Mouse (Mus musculus) spleen, postnatal 14 days (tissue): ENCODE measurements around the gene Ccdc184.

ENCODE experiments used
- DNase-seq, 2 experiments: peaks; one replicate each; pipeline ENCODE4 v3.0.0; 2021 to 2022; ENCODE audit warnings: low spot score in 2 of 2

The Ccdc184 gene

DNA sequence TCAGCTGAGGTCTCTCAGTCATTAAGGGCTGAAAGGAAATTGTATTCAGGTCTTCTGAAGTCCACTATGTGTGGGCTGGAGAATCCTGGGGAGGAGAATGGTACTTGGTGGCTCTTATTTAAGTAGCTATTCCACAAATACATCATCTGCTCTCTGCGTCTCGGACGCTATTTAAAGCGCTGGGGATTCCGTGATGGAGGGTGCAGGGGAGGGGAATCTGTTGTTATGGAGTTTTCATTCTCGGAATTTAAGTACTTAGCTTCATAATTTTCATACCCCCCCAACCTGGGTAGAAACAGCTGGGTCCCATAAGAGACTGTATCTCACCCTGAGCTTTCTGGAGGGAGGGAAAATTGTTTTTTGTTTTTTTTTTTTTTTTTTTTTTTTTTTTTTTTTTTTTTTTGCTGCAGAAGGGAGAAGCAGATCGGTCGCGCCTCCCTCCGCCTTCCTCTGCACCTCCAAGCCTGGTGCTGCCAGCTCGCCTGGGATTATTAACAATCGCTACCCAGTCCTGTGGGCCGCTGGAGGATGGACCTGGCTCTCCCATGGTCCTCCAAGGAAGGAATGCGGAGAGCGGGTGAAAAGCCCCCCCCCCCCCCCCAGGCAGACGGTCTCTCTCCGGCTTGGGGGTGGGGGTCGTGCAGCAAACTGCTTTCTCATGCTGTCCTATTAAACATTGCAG, at the start of gene Ccdc184:
TSS of gene Ccdc184 (plus strand) at position 196 of the 682 bp plus-strand sequence.
- no peak for DNase-seq

DNA sequence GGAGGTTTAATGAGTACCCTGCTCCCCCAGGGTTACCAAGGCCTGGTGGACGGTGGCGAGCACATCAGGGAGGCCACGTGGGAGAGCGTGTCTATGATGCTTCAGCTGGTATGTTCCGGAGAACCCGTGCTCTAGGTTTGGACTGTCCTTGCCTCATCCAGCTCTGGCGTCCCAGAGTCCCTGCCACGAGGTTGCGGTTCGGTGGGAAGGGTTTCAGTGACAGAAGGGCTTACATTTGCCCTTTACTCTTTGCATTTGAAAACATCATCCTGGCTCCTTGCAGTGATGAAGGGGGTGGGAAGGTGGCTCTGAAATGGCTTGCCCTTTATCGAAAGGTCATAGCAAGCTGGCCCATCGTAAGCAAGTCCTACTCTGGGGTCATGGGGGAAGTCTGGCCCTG, 47.6 kb upstream of the Ccdc184 start:
- no peak for DNase-seq

DNA sequence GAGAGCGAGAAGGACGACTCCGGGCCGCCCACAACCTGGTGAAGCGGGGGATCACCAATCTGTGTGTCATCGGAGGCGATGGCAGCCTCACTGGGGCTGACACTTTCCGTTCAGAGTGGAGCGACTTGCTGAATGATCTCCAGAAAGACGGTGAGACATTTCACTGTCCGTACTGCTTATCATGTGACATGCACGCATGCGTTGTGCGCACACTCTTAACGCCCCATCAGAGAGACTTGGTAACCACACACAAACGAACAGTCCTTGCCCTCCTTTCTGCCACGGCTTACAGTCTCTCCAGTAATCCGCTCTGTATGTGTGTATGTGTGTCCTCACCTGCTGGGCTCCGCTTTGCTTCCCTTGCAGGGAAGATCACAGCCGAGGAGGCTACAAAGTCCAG, 46.1 kb upstream of the Ccdc184 start:
- no peak for DNase-seq

DNA sequence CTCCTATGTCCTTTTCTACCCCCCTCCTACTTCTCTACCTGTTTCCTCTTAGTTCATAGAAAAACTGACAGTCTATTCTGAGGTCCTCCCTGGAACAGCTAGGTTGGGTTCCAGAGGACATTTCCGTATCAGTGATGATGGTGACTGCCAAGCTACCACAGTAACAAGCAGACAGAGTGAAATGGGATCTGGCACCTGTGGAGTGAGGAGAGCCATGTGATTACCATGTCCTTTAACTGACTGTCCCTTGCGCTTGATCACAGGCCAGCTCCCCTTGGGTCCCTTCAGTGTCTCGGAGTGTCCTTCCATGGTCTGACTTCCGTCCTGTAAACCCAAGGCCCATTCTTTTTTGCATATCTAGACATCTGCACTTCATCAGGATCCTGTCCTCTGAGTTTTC, 36.0 kb upstream of the Ccdc184 start:
- no peak for DNase-seq

DNA sequence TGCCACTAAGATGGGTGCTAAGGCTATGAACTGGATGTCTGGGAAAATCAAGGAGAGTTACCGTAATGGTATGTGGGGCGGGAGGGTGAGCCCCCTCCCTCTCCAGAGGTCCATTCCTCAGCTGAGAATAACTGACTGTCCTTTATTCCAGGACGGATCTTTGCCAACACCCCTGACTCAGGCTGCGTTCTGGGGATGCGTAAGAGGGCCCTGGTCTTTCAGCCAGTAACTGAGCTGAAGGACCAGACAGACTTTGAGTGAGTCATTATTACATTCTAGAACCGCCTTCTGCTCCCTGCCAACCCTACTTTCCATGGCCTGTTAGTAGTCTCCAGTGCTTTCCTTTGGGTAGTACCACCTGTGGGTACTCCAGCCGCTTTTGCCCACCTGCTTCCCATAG, 35.5 kb upstream of the Ccdc184 start:
- no peak for DNase-seq

DNA sequence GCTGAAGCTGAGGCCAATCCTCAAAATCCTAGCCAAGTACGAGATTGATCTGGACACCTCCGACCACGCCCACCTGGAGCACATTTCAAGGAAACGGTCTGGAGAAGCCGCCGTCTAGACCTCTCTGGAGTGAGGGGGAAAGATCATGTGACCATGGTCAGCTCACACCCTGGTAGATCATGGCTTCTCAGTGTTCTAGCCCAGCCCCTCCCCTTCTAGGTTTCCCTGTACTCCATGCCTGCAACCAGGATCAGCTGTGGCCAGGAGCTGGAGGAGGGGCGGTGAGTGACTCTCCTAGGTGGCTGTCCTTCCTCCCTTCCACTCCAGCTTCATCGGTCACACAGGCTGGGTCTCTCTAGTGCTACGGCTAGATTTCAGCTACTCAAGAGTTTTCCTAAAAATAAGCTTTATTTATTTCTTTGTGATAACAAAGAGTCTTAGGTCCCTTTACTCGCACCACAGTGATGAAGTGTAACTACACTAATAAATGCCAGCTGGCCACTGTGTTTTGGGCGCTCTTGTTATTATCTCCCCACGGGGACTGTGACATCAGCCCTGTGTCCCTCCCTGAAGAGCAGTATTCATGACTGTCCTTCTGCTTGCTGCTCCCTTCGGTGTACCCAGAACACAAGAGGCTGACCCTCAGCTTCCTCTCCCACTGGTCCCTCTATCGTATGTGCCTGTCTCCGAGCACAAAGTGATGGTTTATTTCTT, 34.9 kb upstream of the Ccdc184 start:
- DNase-seq = no peak

DNA sequence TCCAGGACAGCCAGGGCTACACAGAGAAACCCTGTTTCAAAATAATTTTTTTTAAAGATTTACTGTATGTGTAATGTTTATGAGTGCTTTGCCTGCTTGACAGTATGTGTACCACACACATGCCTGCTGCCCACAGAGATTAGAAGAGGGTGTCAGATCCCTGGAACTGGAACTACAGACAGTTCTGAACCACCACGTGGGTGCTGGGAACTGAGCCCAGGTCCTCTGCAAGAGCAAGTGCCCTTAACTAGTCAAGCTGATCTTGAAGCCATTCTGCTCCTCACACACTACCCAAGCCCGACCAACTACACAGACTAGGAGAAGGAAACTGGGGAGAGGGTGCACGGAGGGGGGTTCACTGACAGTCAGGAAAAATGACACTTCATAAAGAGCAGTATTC, 33.5 kb upstream of the Ccdc184 start:
- DNase-seq = no peak

DNA sequence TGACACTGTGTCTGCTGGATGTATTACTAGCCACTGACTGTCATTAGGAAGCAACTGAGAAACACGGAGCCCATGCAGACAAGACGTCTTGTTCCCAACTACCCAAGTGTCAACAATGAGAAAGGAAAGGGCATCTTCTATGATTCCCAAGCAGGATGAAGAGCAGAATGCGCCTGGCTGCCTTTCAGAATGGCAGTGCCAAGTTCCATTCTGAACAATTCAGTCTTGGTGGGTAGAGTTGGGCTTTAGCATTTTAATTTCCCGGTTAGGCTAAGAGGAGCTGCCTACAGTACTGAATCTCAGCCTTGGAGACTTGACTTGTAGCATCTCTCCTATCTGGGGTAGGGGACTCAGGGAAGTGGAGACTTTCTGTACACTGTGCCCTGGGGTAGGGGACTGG, 32.9 kb upstream of the Ccdc184 start:
- no peak for DNase-seq

DNA sequence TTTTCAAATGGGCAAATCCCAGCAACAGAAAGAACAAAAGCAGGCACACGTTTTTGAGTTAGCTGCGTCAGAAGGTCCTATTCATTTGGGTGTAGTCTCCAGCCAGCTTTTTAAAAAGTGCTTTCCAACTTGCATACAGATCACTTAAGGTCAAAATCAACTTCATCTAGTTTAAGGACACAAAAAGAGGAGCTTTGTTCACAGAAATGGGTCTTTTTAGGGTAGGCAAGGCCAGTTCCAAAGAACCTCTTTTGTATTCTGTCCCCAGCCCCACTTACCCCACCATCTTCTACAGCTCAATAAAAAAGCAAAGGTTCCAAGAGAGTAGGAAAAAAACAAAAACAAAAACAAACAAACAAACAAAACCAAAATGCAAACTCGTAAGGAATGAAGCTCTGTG, 32.3 kb upstream of the Ccdc184 start:
- DNase-seq = no peak

DNA sequence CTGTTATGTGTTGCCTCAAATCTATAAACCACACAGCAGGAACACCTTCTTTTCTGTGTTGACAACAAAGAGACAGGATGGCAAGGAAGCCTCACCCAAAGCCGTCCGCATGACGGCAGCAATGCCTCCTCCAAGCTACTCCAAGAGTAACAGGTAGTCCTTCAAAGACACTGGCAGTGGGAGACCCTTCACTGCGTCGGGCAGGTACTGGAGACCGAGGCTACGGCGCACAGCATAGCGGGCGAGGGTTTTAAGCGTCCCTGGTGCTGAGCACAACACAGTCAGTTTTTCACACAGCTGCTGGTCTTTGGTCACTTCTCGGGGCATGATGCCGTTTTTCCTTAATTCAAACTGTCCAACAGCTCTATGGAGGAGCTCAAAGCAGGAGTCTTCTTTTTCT, 31.3 kb upstream of the Ccdc184 start:
- no peak for DNase-seq

DNA sequence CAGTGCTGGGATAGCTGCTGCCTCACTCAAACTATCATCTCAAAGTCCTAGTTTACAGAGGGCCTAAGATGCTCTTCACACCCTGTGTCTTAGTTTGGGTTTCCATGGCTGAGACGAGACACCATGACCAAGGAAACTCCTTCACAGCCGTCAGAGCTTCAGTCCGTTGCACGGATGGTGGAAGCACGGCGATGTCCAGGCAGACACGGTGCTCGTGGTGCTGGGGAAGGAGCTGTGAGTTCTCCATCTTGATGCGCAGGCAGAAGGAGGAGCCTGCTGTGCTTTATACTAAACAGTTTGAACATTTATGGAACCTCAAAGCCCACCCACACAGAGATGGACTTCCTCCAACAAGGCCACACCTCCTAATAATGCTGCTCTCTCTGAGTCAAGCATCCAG, 30.1 kb upstream of the Ccdc184 start:
- DNase-seq = no peak

DNA sequence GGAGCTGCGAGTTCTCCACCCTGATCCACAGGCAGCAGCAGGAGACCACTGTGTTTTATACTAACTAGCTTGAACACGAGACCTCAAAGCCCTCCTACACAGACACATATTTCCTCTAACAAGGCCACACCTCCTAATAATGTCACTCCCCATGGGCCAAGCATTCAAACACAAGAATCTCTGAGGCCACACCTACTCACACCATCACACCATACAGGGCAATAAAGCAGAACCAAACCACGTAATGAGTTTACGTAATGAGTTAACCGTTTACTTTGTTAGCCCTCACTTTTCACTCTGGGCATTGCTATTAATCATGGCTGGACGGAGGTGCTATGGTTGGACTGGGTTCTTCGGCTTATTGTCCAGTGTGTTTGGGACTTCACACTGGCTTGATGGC, 27.2 kb upstream of the Ccdc184 start:
- no peak for DNase-seq

DNA sequence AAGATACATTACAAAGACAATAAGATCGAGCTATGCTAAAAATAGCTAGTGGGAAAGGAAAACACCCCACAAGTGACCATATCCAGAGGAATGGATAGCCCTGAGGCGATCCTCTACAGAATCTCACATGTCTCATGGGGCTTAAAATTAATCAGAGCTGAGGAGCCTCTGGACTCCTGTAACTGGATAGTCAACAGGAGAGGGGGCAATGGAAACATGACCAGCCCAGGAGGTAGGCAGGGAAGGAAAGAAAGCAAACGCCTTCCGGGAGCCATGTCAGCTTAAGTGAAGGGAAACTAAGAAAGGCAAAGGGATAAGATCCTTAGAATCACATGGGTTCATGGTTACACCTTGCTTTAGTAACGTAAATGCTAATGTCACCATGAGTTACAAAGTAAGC, 26.1 kb upstream of the Ccdc184 start:
- DNase-seq = no peak

DNA sequence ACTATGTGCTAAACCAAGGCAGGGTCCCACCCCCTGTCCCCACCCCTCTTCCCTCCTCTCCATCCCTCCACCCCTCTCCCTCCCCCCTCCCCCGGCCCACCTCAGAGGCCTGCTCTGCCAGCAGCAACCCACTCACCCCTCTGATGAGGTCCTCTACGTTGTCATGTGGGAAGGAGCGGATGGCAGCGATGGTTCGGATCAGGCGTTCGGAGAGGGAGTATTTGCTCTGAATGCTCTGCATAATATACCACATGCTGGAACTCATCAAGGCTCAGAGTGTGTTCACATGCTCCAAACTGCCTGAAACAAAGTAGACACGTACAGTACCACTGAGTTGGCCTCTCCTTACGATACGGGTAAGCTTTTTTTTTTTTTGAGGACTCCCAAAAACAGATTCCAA, 24.4 kb upstream of the Ccdc184 start:
- no peak for DNase-seq

DNA sequence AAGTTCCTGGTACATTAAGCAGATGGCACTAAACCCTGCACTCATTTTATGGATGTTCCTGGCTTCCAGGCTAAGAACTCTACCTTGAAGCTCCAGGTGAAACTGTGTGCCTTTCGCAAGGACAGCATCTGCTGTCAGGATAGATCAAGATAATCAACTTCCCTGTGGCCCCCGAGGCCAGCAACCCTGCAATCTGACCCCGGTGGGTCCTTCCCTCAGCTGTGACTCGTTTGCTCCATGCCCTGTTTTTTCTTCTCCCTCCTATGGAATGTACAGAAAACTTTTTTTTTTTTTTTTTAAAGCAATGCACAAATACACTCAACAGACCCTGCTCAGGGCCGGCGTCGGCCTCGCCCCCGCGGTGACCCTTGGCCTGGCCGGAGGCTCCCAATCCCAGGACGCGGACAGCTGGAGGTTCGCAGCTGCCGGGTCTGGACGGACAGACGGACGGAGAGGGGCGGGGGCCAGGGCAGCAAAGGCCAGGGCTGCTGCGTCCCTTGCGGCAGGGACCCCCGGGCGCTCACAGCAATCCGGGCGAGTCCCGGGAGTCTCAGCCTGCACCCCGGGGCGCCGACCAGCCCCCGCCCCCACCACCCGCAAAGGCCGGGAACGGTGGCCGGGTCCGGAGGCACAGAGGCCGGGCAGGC, 22.0 kb upstream of the Ccdc184 start:
- DNase-seq = peak in 1 of 2 experiments; percentile 19

DNA sequence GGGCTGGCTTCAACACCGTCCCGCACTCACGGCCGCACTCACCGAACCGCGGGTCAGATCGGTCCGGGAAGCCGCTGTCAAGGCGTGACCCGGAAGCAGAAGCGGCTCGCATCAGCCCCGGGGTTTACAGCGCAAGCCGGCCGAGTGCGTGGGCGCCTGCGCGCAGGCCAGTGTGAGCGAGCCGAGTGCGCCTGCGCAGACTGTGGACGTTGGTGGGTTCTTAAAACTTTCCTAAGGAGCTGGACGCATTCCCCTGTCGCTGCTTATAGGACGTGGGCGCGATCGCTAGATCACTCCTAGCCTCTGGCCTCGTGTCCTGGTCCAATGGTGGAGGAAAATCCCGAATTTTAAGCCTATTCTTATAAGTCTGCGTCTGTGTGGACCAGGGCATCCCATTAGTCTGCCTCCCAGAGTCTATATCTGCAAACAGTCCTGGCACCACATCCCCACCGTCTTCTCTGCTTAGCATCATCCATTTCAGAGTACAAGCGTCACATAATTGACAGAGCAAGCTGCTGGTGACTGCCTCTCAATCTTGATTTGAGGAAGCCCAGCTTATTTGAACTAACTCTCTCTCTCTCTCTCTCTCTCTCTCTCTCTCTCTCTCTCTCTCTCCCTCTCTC, 21.3 kb upstream of the Ccdc184 start:
- DNase-seq = peak; percentile 82 to 87

DNA sequence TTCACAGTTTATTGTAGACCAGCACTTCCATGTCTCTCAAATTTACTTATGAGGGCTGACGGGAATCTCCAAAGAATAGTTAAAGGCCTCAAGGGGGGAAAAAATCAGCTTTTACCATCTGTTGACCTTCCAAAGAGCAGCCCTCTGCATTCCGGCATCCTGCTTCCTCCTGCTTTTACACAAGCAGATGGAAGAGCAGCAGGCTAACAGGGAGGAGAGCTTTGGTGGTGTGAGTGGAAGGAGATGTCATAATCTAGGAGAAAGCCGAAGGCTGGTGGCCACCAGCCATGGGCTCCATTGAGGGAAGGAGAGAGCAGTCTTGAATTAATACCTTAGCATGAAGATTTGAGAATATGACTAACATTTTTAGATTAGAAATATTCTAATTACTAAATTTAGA, 18.6 kb upstream of the Ccdc184 start:
- DNase-seq = no peak

DNA sequence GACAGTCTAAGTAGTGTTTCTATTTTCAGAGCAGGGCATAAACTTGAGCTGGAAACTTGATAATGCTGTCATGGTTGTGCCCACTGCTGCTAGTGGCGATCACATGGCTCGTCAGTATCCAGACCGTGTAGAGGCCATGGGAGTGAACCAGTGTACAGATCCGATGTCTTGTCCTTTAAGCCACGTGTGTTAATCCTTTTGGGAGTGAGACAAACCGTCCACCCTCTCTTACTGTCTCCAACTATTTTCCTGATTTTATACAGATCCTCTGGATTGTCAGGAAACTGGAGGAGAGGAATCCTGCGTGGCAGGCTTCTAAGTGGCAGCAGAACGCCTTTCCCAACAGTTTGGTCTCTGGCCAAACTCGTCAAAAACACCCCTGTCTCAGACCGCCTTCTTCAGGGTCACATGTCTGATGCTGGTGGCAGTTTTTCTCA, 17.8 kb upstream of the Ccdc184 start:
- DNase-seq = no peak

DNA sequence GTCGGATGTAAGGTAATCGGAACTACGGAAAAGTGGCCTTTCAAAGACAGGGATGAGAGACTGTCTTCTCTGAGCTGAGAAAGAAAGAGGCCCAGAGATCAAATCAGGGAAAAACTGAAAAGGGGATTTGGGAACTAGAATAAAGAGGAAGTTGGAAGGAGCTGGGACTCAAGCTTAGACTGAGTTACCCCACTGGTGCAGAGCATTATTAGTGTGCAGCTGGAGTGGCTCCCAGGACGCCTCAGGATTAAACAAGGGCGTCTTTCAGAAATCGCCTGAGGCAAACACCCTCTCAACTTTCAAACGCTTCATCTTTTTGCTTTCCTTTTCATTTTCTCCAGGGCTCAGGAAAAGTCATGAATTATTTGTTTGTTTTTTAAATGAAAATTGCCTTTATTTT, 14.0 kb upstream of the Ccdc184 start:
- DNase-seq = no peak

DNA sequence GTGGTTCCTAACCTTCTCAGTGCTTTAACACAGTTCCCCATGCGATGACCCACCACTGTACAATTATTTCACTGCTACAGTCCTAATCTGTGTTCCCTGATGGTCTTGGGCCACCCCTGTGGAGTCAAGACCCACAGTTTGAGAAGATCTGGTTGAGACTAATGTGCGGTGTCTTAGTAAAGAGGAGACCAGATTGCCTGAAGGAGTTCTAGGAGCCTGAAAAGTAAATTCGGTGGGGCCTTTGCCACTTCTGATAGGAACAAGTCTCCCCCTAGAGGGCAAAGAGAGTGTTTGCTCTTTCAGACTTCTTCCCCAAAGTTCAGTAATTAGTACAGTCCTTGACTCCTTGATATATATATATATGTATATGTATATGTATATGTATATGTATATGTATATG, 13.3 kb upstream of the Ccdc184 start:
- DNase-seq = no peak

DNA sequence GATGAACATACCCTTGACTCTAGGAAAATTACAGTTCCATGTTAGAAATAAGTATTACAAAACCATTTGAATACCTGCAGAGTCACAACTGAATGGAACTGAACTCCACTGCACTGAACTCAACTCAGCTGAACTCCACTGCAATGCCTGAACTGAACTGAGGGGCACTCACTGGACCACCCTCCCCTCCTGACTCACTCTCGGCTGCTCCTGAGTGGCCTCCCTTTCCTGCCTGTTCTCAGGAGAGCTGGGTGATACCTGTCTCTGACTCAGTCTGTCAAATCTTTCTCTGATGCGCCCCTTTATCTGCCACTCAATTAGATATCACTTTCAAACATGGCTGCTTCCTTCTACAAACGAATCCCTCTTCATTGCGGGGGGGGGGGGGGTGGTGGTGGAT, 12.8 kb upstream of the Ccdc184 start:
- DNase-seq = no peak

DNA sequence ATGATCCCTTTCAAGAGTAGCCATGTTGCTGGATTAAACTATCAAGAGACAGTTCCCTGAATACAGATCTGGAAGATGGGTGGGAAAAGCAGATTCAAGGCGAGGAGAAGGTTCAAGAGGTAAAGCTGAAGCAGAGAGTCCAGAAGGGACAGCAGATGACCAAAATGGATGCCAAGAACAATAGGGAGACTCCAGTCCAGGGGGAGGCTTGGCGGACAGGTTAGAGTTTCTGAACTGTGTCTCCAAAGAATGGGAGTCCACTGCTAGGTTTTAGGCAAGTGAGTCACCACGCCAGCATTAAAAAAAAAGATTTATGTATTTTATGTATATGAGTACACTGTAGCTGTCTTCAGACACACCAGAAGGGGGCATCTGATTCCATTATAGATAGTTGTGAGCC, 12.3 kb upstream of the Ccdc184 start:
- DNase-seq = no peak

DNA sequence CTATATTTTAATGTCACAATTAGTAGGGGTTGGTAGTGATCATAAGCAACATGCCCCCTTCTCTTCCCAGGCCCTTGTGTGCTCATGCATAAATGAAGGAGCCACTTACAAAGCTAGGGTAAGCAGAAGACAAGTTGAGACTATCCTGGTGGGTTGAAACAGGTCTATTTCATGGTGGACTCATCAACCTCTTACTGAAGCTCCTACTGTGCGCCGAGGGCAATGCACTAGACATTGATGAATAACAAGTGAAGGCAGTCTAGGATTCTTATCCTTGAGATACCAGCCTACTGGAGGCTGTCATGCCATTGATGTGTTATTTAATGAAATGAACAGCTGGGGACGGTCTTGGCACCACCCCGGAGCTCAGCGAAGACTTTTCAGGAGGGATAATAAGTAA, 11.7 kb upstream of the Ccdc184 start:
- no peak for DNase-seq
